Mouse (Mus musculus) C2C12 (cell line): ENCODE data around the gene Bace1. TPM values are rescaled to one million over a fixed set of nuclear protein-coding genes. Genes with fewer than 3 reads are reported as not detected.
A peak's percentile ranks its signal among the peaks of the same experiment; 100 is the strongest.

ENCODE experiments used
- H3K27me3 ChIP-seq: one replicate; pipeline ENCODE4 v1.6.1; 2011; ENCODE audit not compliant: control insufficient read depth, insufficient read depth, insufficient read length
- H3K36me3 ChIP-seq: one replicate; pipeline ENCODE4 v1.6.1; 2011; ENCODE audit not compliant: control insufficient read depth, insufficient read depth
- H3K4me3 ChIP-seq: one replicate; pipeline ENCODE4 v1.5.1; 2011; ENCODE audit warnings: mild to moderate bottlenecking, control low read depth; ENCODE audit not compliant: poor library complexity, insufficient read depth, severe bottlenecking
- H3K79me2 ChIP-seq: one replicate; pipeline ENCODE4 v1.6.1; 2011; ENCODE audit not compliant: control insufficient read depth, insufficient read depth
- H3K79me3 ChIP-seq: one replicate; pipeline ENCODE4 v1.6.1; 2011; ENCODE audit warnings: low read depth, control low read depth
- H3ac ChIP-seq: one replicate; pipeline ENCODE3; 2011; ENCODE audit warnings: low read depth; ENCODE audit not compliant: control insufficient read depth, insufficient read length
- CEBPB ChIP-seq: IDR thresholded peaks from one replicate; pipeline ENCODE4 v1.6.1; 2011; ENCODE audit warnings: low read depth, mild to moderate bottlenecking, control low read depth, moderate library complexity
- CTCF ChIP-seq: IDR thresholded peaks from one replicate; pipeline ENCODE4 v1.5.1; 2011; ENCODE audit not compliant: control insufficient read depth, insufficient read depth, insufficient read length
- FOSL1 ChIP-seq: IDR thresholded peaks from one replicate; pipeline ENCODE4 v1.8.0; 2011; ENCODE audit warnings: mild to moderate bottlenecking, low read length; ENCODE audit not compliant: poor library complexity, insufficient read depth, severe bottlenecking
- MAX ChIP-seq: IDR thresholded peaks from one replicate; pipeline ENCODE4 v1.6.1; 2011; ENCODE audit warnings: mild to moderate bottlenecking, control low read depth
- MYOD1 ChIP-seq: IDR thresholded peaks from one replicate; pipeline ENCODE4 v1.6.1; 2011; ENCODE audit warnings: low read depth; ENCODE audit not compliant: control insufficient read depth, insufficient read length
- MYOG ChIP-seq: IDR thresholded peaks from one replicate; pipeline ENCODE4 v1.6.1; 2011; ENCODE audit not compliant: control insufficient read depth, insufficient read length; ENCODE audit errors: extremely low read depth
- USF1 ChIP-seq: IDR thresholded peaks from one replicate; pipeline ENCODE4 v1.6.1; 2011; ENCODE audit warnings: low read depth, mild to moderate bottlenecking, control low read depth, moderate library complexity
- polyA plus RNA-seq: library from polyadenylated mRNA; unstranded; fragments of >200 nt; fragmentation: generic; extraction: Trizol; gene quantifications from one replicate; pipeline ENCODE4 v1.2.1, GENCODE M21; 2012; ENCODE audit warnings: missing spikeins

Bace1 gene
- polyA plus RNA-seq, 1 experiment = 9.9 TPM

GRCm38 (mm10) chr9:45846891-45847460 lies 8.6 kb downstream of the Bace1 start:
- Histone ChIP-seq H3K36me3 (no peaks in the 10 kb centered on the region), H3K79me3 (peaks cover 32% of the 10 kb centered on the region), H3K27me3 (no peaks in the 10 kb centered on the region), H3ac (no peak overlapping the region), H3K79me2 (peaks cover 69% of the 10 kb centered on the region), H3K4me3 (no peak overlapping the region)
- TF ChIP-seq FOSL1 (no peak), CEBPB (no peak), MYOG (no peak), MAX (peak; percentile 30), MYOD1 (peak; percentile 32)

- Histone ChIP-seq H3K4me3 (no peak overlapping the region), H3K36me3 (no peaks in the 10 kb centered on the region), H3ac (no peak overlapping the region), H3K27me3 (no peaks in the 10 kb centered on the region), H3K79me2 (peaks cover 53% of the 10 kb centered on the region), H3K79me3 (peaks cover 19% of the 10 kb centered on the region)
- no peak for TF ChIP-seq MYOD1
- TF ChIP-seq MAX = no peak
- no peak for TF ChIP-seq CTCF
- TF ChIP-seq FOSL1 = no peak
- no peak for TF ChIP-seq CEBPB
- no peak for TF ChIP-seq USF1
- no peak for TF ChIP-seq MYOG
These were observed 11.4 kb downstream of the Bace1 start for GRCm38 (mm10) chr9:45849528-45850408.

- Histone ChIP-seq H3K27me3 (no peaks in the 10 kb centered on the region), H3K36me3 (no peaks in the 10 kb centered on the region), H3K79me2 (peaks cover 51% of the 10 kb centered on the region), H3ac (no peak overlapping the region), H3K79me3 (peaks cover 19% of the 10 kb centered on the region), H3K4me3 (no peak overlapping the region)
- TF ChIP-seq USF1 = no peak
- no peak for TF ChIP-seq CEBPB
- no peak for TF ChIP-seq CTCF
- TF ChIP-seq MYOG = no peak
- TF ChIP-seq FOSL1 = no peak
- no peak for TF ChIP-seq MYOD1
- no peak for TF ChIP-seq MAX
These were observed 12.3 kb downstream of the Bace1 start for GRCm38 (mm10) chr9:45850528-45851155.

DNA sequence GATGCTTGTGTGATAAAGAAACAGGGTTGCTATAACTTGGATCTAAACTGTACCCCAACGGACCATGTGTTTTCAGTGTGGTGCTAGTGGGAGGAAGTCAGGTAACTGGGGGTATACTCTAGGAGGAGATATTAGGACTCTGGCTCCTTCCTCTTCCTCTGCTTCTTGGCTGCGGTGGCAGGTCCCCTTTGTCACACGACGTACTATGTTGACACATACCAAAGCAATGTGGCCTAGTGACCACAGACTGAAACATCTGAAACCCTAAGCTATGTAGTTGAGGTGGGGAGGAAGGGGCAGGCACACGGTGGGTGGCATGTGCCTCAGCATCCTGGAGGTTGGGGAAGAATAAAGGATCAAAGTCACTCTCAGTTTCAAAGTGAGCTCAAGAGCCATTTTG lies 12.9 kb downstream of the Bace1 start:
- no peak overlapping the region for H3K4me3 ChIP-seq
- TF ChIP-seq CEBPB (no peak), CTCF (no peak), MAX (no peak), MYOG (no peak)
- peaks cover 19% of the 10 kb centered on the region for H3K79me3 ChIP-seq
- no peaks in the 10 kb centered on the region for H3K27me3 ChIP-seq
- H3K36me3 ChIP-seq = no peaks in the 10 kb centered on the region
- H3K79me2 ChIP-seq = peaks cover 51% of the 10 kb centered on the region
- no peak overlapping the region for H3ac ChIP-seq

GRCm38 (mm10) chr9:45851776-45852175 lies 13.4 kb downstream of the Bace1 start:
- no peak overlapping the region for H3ac ChIP-seq

More at GRCm38 (mm10) chr9:45851776-45852175, 13.4 kb downstream of the Bace1 start:
- H3K36me3 ChIP-seq = peaks cover 4% of the 10 kb centered on the region
- TF ChIP-seq CTCF (no peak), FOSL1 (no peak), MYOG (no peak)
- H3K79me3 ChIP-seq = peaks cover 19% of the 10 kb centered on the region
- H3K79me2 ChIP-seq = peaks cover 51% of the 10 kb centered on the region
- H3K27me3 ChIP-seq = no peaks in the 10 kb centered on the region
- H3K4me3 ChIP-seq = no peak overlapping the region
